Mouse (Mus musculus): ENCODE data around the gene Tmem135. TPM values are rescaled to one million over a fixed set of nuclear protein-coding genes. Genes with fewer than 3 reads are reported as not detected.

Tmem135 gene
- polyA plus RNA-seq, 1 experiment from 2014 or later = 54.6 TPM

DNA sequence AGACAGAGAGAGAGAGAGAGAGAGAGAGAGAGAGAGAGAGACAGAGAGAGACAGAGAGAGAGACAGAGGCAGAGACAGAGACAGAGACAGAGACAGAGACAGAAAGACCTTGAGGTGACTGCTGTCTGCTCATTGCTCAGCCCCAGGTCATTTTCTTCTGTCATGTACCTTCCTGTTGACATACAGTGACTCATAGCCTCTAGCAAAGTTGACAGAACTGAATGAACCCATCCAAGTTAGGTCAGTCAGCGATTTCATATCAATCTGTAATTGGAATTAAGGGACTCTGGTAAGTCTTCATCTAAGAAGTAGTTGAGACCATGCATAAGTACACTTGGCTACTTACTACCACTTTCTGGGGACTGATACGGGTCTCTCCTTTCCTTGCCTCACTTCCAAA, 27.2 kb upstream of the Tmem135 start:
- H3K27me3 ChIP-seq (replicated peaks; ENCODE audit: control insufficient read depth, insufficient read depth, low read length) = no peaks in the 10 kb centered on the region
- H3K4me1 ChIP-seq (ENCODE audit: control insufficient read depth, insufficient read depth, low read length) = peaks cover 10% of the 10 kb centered on the region
- no peaks in the 10 kb centered on the region for H3K9me3 ChIP-seq (ENCODE audit: control insufficient read depth, low read length)
- H3K9ac ChIP-seq (ENCODE audit: low read depth, low read length) = no peak overlapping the region
- H3K27ac ChIP-seq (ENCODE audit: low read length) = no peak overlapping the region
- WGBS = 82% methylated on average over 2 of the region's 2 CpGs
- H3K4me3 ChIP-seq (ENCODE audit: low read length) = no peak overlapping the region
- no peak overlapping the region for H3K4me2 ChIP-seq (ENCODE audit: low read depth, low read length)
- no peak for ATAC-seq
- no peaks in the 10 kb centered on the region for H3K36me3 ChIP-seq (ENCODE audit: control insufficient read depth, insufficient read depth, low read length)

- no peak overlapping the region for H3K4me3 ChIP-seq (ENCODE audit: low read length)
- no peaks in the 10 kb centered on the region for H3K9me3 ChIP-seq (ENCODE audit: control insufficient read depth, low read length)
- no peak overlapping the region for H3K27ac ChIP-seq (ENCODE audit: low read length)
- H3K36me3 ChIP-seq (ENCODE audit: control insufficient read depth, insufficient read depth, low read length) = no peaks in the 10 kb centered on the region
- H3K4me1 ChIP-seq (ENCODE audit: control insufficient read depth, insufficient read depth, low read length) = peaks cover 11% of the 10 kb centered on the region
- H3K27me3 ChIP-seq (replicated peaks; ENCODE audit: control insufficient read depth, insufficient read depth, low read length) = no peaks in the 10 kb centered on the region
- WGBS = 81% methylated on average over 1 of the region's 1 CpGs
- H3K9ac ChIP-seq (ENCODE audit: low read depth, low read length) = no peak overlapping the region
- no peak overlapping the region for H3K4me2 ChIP-seq (ENCODE audit: low read depth, low read length)
- ATAC-seq = no peak
Observed at GRCm38 (mm10) chr7:89429326-89429725, 25.3 kb upstream of the Tmem135 start.

DNA sequence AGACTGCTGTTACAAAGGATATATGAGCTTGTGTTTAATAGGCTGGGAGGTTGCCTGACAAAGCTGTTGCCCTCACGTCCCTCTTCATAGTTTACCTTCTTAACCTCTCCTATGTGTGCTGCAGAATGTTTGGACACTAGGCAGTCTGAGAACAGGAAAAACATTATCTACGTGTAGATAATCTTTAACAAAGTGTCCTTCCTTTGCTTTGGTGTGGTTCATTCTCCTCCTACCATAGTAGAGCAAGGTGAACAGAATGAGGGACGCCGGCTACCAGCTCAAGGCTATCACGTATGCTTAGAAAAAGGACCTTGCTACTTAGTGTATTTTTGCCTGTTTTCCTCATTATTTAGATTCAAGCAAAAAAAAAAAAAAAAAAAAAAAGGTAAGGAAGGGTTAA, 24.8 kb upstream of the Tmem135 start:
- Histone ChIP-seq H3K27ac (ENCODE audit: low read length) (no peak overlapping the region), H3K9me3 (ENCODE audit: control insufficient read depth, low read length) (no peaks in the 10 kb centered on the region), H3K4me2 (ENCODE audit: low read depth, low read length) (no peak overlapping the region), H3K27me3 (replicated peaks; ENCODE audit: control insufficient read depth, insufficient read depth, low read length) (no peaks in the 10 kb centered on the region), H3K4me3 (ENCODE audit: low read length) (no peak overlapping the region), H3K36me3 (ENCODE audit: control insufficient read depth, insufficient read depth, low read length) (no peaks in the 10 kb centered on the region), H3K4me1 (ENCODE audit: control insufficient read depth, insufficient read depth, low read length) (peaks cover 8% of the 10 kb centered on the region), H3K9ac (ENCODE audit: low read depth, low read length) (no peak overlapping the region)
- ATAC-seq = no peak; the same call in 1 of the 2 replicates
- 45% methylated on average over 5 of the region's 5 CpGs for WGBS

- Histone ChIP-seq H3K36me3 (ENCODE audit: control insufficient read depth, insufficient read depth, low read length) (no peaks in the 10 kb centered on the region), H3K4me1 (ENCODE audit: control insufficient read depth, insufficient read depth, low read length) (peaks cover 7% of the 10 kb centered on the region; the same call in 1 of the 2 replicates), H3K27me3 (replicated peaks; ENCODE audit: control insufficient read depth, insufficient read depth, low read length) (no peaks in the 10 kb centered on the region), H3K27ac (ENCODE audit: low read length) (no peak overlapping the region), H3K4me3 (ENCODE audit: low read length) (no peak overlapping the region), H3K4me2 (ENCODE audit: low read depth, low read length) (no peak overlapping the region), H3K9ac (ENCODE audit: low read depth, low read length) (no peak overlapping the region), H3K9me3 (ENCODE audit: control insufficient read depth, low read length) (no peaks in the 10 kb centered on the region)
- no peak for ATAC-seq
- 28% methylated on average over 5 of the region's 5 CpGs for WGBS
Observed at GRCm38 (mm10) chr7:89427101-89427500, 23.1 kb upstream of the Tmem135 start.

GRCm38 (mm10) chr7:89425803-89426725, 22.0 kb upstream of the Tmem135 start:
- no peak for ATAC-seq
- H3K4me3 ChIP-seq (ENCODE audit: low read length) = no peak overlapping the region
- H3K4me1 ChIP-seq (ENCODE audit: control insufficient read depth, insufficient read depth, low read length) = peaks cover 7% of the 10 kb centered on the region; the same call in 1 of the 2 replicates
- H3K27me3 ChIP-seq (replicated peaks; ENCODE audit: control insufficient read depth, insufficient read depth, low read length) = no peaks in the 10 kb centered on the region
- H3K36me3 ChIP-seq (ENCODE audit: control insufficient read depth, insufficient read depth, low read length) = no peaks in the 10 kb centered on the region
- no peak overlapping the region for H3K4me2 ChIP-seq (ENCODE audit: low read depth, low read length)
- 42% methylated on average over 11 of the region's 11 CpGs for WGBS
- no peak overlapping the region for H3K9ac ChIP-seq (ENCODE audit: low read depth, low read length)
- no peaks in the 10 kb centered on the region for H3K9me3 ChIP-seq (ENCODE audit: control insufficient read depth, low read length)
- H3K27ac ChIP-seq (ENCODE audit: low read length) = no peak overlapping the region

DNA sequence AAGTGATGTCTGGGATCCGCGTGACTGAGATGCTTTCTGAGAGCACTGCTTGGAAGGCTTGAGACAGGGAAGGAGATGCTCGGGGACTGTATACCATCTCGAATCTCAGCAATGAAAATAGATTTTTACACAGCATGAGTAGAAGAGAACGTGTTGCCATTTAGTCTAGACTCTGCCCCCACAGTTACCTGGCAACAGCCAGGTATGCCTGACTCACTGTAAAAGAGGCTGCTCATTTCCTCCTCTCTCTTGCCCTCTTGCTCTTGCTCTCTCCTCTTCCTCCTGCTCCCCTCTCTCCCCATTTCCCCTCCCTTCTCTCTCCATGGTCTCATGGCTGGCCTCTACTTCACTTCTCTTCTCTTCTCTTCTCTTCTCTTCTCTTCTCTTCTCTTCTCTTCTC, 20.6 kb upstream of the Tmem135 start:
- Histone ChIP-seq H3K27me3 (replicated peaks; ENCODE audit: control insufficient read depth, insufficient read depth, low read length) (no peaks in the 10 kb centered on the region), H3K4me2 (ENCODE audit: low read depth, low read length) (no peak overlapping the region), H3K9me3 (ENCODE audit: control insufficient read depth, low read length) (no peaks in the 10 kb centered on the region), H3K4me1 (ENCODE audit: control insufficient read depth, insufficient read depth, low read length) (peaks cover 7% of the 10 kb centered on the region; the same call in 1 of the 2 replicates), H3K27ac (ENCODE audit: low read length) (peak overlapping the region; percentile 16; the same call in 1 of the 2 replicates), H3K36me3 (ENCODE audit: control insufficient read depth, insufficient read depth, low read length) (no peaks in the 10 kb centered on the region), H3K9ac (ENCODE audit: low read depth, low read length) (no peak overlapping the region), H3K4me3 (ENCODE audit: low read length) (no peak overlapping the region)
- ATAC-seq = peak; percentile 77
- 73% methylated on average over 5 of the region's 5 CpGs for WGBS

DNA sequence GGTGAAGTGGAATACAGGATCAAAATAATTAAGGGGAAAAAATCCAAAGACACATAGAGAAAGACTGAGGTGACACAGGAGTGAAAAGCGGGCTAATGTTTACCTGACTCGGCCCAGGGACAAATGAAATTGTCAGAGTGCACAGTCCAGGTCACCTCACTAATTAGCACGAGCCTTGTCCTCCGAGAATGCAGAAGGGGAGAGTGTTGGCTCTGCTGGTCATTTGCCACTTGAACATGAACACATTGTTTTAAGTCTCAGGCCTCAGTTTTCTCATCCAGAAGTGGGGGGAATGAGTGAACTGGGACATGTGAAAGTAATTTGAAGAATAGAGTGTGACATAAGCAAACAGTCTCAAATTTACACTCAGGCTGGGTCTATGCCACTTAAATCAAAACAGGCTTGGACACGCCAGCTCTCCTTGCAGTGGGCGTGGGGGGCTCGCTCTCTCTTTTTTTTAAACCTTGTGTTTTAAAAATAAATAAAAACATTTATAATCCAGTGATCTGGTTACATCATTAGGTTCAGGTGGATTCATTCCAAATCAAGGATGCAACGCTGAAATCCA, 19.8 kb upstream of the Tmem135 start:
- Histone ChIP-seq H3K9me3 (ENCODE audit: control insufficient read depth, low read length) (no peaks in the 10 kb centered on the region), H3K9ac (ENCODE audit: low read depth, low read length) (no peak overlapping the region), H3K4me3 (ENCODE audit: low read length) (no peak overlapping the region), H3K4me2 (ENCODE audit: low read depth, low read length) (no peak overlapping the region), H3K36me3 (ENCODE audit: control insufficient read depth, insufficient read depth, low read length) (no peaks in the 10 kb centered on the region), H3K4me1 (ENCODE audit: control insufficient read depth, insufficient read depth, low read length) (peaks cover 7% of the 10 kb centered on the region; the same call in 1 of the 2 replicates), H3K27me3 (replicated peaks; ENCODE audit: control insufficient read depth, insufficient read depth, low read length) (no peaks in the 10 kb centered on the region), H3K27ac (ENCODE audit: low read length) (peak overlapping the region; percentile 16; the same call in 1 of the 2 replicates)
- WGBS = 47% methylated on average over 8 of the region's 8 CpGs
- peak; percentile 54 for ATAC-seq

DNA sequence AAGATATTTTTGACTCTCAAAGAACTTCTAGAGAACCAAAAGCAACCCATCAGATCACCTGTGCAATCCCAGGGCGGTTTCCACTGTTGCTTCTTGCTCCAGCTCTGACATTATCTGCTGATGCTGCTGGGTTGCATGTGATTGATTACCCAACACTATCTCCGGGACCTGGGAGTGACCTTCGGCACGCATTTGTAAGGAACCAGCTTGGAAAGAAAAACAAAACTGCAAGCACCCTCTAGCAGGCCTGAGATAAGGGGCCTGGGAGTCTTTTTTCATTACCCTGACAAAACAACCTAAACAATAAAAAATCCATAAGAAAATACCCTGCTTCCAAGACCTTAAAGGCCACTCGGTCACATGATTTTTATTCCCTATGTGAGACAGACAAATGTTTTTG, 19.2 kb upstream of the Tmem135 start:
- H3K4me2 ChIP-seq (ENCODE audit: low read depth, low read length) = no peak overlapping the region
- H3K27me3 ChIP-seq (replicated peaks; ENCODE audit: control insufficient read depth, insufficient read depth, low read length) = no peaks in the 10 kb centered on the region
- no peak overlapping the region for H3K27ac ChIP-seq (ENCODE audit: low read length)
- H3K9ac ChIP-seq (ENCODE audit: low read depth, low read length) = no peak overlapping the region
- peak; percentile 73 for ATAC-seq
- 15% methylated on average over 5 of the region's 5 CpGs for WGBS
- H3K36me3 ChIP-seq (ENCODE audit: control insufficient read depth, insufficient read depth, low read length) = no peaks in the 10 kb centered on the region
- H3K4me1 ChIP-seq (ENCODE audit: control insufficient read depth, insufficient read depth, low read length) = peaks cover 7% of the 10 kb centered on the region; the same call in 1 of the 2 replicates
- no peak overlapping the region for H3K4me3 ChIP-seq (ENCODE audit: low read length)
- no peaks in the 10 kb centered on the region for H3K9me3 ChIP-seq (ENCODE audit: control insufficient read depth, low read length)

DNA sequence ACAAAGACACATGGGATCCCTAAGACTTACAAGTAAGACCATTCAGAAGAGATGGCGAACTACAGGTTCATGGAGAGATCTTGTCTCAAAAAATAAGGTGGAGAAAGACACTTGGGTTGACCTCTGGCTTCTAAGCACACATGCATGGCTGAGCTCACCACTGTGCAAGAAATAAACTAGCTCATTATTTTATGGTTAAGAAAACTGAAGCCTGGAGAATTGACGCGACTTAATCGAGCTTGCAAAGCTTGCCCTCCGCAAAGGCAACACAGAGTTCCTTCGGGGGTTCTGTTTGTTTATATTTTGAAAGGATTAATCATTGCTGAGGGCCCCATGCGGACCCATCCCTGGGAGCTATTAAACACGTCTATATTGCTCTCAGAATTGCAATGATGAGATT, 18.6 kb upstream of the Tmem135 start:
- peaks cover 10% of the 10 kb centered on the region; the same call in 1 of the 2 replicates for H3K4me1 ChIP-seq (ENCODE audit: control insufficient read depth, insufficient read depth, low read length)
- H3K27me3 ChIP-seq (replicated peaks; ENCODE audit: control insufficient read depth, insufficient read depth, low read length) = no peaks in the 10 kb centered on the region
- 0 out of 2 replicates have a peak overlapping the region, but pooled peaks have one; percentile 0 for H3K27ac ChIP-seq (ENCODE audit: low read length)
- H3K36me3 ChIP-seq (ENCODE audit: control insufficient read depth, insufficient read depth, low read length) = no peaks in the 10 kb centered on the region
- no peak for ATAC-seq
- H3K9me3 ChIP-seq (ENCODE audit: control insufficient read depth, low read length) = no peaks in the 10 kb centered on the region
- no peak overlapping the region for H3K4me2 ChIP-seq (ENCODE audit: low read depth, low read length)
- no peak overlapping the region for H3K4me3 ChIP-seq (ENCODE audit: low read length)
- WGBS = 26% methylated on average over 8 of the region's 8 CpGs
- no peak overlapping the region for H3K9ac ChIP-seq (ENCODE audit: low read depth, low read length)

Measured in intestine, embryonic 16.5 days (tissue).